Mouse (Mus musculus) testis, postnatal 10 days (tissue): ENCODE data around the gene Galnt14.

Source experiments
- DNase-seq: peaks from one replicate; pipeline ENCODE4 v3.0.0; 2021; ENCODE audit warnings: low spot score

The Galnt14 gene

DNA sequence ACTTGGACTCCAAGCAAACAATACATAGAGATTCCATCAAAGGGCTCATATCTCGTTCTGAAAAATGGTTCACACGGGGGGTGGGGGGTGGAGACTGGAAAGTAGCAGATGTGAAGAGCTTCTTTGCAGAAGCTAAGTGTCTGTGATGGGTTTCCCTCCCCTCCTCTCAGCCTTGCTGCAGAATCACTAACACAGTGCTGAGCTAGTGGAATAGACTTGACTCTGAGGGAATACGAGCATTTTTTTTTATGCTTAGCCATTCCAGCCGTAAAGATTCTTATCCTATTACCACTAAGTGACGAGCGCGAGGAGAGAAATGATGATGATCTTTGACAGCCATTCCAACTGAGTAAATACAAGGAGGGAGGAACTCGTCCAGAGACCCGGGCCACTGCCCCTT lies 142.0 kb downstream of the Galnt14 start:
- no peak for DNase-seq

DNA sequence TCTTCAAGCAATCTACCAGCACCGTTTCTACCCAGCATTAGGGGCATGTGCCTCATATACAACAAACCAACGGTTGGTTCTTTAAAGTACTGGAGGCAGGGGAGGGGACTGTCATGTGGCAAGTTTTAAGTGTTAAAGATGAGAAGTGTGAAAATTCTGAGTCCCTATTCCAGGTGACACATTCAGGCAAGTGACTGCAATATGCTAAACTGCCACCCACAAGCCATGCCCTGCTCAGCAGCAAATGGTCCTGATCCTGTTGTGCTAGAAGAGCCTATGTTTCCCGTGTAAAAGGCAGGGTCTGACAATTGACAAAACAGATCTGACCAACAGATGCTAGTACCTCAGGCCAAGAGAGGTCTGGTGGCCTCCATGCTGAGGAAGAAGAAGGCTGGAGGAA lies 149.1 kb downstream of the Galnt14 start:
- DNase-seq, result no peak

DNA sequence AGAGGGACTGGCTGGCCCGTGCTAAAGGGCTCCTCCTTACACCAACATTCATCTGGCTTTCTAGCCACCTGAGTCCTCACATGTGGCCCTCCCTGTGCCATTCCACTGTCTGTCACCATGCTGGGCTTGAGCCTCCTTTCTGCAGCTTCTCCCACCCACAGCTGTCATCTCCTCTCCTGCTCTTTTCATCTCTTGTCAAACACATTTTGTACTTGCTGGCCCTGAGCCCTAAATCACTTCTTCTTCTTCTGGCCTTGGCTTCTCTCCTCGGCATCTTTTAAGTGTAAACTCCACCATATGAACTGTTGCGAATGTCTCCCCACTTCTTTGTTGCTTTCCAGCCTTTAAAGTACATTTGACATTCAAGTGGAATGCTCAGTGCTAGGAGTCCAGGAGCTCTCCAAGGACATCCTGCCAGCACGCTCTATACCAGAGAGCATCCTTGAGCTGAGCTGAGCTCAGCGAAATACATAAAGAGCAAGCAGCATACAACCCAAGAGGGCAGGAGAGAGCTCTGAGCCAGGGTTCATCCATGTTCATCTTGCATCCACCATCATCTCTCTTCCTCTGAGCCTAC lies 150.0 kb downstream of the Galnt14 start:
- no peak for DNase-seq

DNA sequence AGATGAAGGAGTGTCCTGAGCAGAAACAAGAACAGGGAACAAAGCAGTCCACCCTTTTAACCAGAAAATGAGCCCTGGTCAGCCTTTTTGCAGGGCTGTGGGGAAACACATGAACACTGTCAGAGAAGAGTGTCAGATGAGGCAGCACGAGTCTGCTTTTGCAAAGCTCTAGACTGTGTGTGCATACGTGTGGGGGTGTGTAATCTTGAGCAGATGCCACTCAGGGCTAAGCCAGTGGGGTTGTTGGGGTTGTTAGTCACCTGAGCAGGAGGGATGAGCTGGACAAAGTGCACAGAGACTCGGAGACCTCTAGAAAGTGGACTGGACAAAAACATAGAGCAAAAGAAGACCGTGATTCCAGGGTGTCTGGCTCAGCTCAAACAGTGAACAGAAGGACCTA lies 150.8 kb downstream of the Galnt14 start:
- DNase-seq, result no peak

DNA sequence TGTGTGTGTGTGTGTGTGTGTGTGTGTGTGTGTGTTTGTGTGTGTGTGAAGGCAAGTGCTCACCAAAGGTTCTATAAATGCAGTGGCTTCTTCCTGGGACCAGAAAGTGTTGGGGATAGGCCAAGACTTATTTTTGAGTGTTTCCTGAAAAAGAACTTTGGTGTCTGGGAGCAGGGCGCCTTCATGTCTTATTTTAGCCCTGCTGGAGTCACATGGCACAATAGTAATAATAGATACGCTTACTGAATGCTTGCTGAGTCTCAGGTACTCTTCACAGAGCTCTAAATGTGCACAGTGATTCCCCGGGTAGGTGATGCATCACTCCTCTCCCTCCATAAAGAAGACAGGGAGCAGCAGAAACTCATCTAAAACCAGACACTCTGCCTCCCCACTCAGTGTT lies 153.2 kb downstream of the Galnt14 start:
- DNase-seq, result no peak

DNA sequence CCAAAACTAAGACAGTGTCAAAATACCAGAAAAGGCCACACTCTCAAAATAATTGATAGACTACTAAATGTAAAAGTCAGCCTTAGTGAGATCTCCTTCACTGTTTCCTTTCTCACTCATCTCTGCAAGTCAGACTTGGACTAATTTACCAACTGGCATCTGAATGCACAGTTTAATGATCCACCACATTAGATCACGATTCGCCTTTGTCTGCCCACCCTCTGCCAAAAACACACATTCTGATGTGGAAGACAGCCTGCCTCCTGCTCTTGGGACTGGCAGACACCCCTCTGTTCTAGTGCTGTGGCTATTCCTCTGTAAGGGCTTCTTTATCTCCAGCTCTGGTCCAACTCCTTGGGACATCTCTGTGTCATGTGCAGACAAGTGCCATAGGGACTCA lies 153.8 kb downstream of the Galnt14 start:
- DNase-seq, result no peak

DNA sequence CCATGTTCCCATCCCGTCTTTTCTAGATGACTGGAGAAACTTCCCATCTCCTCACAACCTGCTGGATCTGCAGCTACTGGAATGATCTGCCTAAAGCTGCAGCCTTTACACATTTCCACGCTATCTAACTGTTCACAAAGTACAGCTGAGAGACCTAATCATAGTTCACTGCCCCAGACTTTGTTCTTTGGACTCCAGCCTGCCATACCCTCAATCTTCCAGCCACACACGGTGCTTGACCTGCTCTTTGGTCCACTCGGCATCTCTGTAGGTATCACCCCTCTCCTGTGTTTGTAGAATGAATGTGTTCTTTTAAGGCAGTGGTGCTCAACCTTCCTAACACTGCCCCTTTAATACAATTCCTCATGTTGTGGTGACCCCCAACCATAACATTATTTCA lies 155.6 kb downstream of the Galnt14 start:
- no peak for DNase-seq

DNA sequence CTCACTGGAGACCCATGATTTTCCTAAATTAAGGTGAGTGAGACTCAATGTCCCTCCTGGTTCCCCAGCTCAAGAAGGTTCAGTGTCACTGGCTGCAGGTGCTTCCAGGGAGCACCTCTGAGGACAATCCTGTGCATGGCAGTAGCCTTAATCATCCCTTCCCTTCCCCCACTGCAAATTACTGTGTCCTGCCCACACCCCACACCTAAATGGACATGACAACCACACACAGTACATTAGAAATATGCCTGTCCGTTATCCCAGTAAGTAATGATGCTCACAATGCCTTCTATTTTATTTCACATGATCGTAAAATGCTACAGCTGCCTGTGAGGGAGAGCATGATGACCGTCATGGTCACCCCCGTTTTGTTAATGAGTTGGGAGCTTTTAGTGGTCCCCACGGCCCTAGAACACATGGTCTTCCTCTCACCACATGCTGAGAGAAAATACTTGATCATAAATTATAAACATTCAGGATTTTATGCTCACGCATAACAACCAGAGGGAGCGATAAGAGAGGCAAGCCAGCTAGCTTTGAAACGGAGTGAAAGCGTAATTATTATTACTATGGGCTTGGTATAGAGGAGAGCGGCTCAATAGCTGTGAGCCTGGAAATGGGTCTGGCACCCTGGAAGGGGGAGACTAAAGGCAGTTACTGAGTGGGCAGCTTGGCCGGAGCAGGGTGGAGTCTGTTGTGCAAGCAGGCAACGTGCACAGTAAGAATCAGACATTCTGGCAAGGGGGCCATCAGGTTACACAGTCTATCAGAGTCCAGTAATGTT lies 161.3 kb downstream of the Galnt14 start:
- no peak for DNase-seq

DNA sequence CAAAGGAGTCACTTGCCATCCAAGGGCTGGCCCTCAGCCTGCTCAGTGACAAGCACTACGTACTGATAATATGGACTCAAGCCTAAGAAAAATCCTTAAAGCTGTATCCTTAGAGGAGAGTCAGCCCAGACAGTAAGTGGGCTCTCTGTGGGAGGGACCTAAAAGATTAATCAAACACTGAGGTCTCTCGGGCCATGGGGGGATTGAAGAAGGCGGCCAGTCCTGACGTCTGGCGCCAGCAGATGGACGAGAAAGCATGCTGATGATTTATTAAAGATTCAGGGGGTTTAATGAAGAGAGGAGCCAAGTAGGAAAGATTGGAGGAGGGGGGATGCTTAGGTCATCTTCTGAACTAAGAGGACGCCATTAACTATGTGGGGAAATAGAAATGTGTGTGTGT lies 162.1 kb downstream of the Galnt14 start:
- DNase-seq, result no peak

DNA sequence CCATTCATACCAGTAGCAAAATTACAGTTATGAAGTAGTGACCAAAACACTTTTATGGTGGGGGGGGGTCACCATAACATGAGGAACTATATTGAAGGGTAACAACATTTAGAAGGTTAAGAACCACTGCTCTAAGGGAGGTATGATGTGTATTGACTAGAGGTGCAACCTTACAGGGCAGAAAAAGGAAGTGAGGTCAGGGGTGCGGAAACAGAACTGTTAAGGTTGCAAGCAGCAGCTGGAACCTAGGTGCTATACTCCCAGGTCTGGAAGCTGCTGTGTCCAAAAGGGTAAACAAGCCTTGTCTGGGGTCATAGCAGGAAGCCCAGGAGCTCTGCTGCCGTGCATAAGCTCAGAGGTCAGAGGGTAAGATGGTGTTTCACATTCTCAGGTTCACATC lies 162.8 kb downstream of the Galnt14 start:
- DNase-seq, result no peak

DNA sequence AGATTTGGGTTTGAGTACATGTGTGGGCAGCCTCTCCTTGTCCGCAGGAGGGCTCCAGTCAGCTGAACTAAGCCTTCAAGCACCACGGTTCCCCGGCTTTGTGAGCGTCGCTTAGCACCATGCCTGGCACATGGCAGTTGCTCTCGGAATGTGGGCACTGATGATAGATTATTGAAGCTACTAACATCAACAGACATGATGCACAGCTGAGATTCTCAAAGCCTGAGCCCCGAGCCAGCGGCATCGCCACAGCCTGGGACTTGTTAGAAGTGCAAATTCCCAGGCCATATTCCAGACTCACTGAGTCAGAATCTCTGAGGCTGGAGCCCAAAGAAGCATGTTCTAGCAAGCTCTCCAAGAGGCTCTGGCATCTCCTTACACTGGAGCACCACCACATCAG lies 168.3 kb downstream of the Galnt14 start:
- DNase-seq, result no peak

DNA sequence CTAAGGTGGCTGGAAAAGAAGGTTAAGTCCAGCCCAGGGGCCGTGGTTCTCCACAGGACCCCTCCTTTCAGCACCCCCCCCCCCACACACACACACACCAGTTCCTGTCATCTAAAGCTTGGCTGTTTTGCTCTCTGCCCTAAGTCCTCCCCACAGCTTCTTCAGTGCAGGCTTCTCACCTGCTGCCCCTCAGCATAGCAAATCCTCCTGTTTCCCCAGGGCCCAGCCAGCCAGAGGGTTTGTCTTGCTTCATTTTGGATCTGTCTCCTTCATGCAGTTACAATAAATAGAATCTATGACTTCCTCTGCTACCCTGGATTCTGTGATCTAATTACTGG lies 169.1 kb downstream of the Galnt14 start:
- no peak for DNase-seq

DNA sequence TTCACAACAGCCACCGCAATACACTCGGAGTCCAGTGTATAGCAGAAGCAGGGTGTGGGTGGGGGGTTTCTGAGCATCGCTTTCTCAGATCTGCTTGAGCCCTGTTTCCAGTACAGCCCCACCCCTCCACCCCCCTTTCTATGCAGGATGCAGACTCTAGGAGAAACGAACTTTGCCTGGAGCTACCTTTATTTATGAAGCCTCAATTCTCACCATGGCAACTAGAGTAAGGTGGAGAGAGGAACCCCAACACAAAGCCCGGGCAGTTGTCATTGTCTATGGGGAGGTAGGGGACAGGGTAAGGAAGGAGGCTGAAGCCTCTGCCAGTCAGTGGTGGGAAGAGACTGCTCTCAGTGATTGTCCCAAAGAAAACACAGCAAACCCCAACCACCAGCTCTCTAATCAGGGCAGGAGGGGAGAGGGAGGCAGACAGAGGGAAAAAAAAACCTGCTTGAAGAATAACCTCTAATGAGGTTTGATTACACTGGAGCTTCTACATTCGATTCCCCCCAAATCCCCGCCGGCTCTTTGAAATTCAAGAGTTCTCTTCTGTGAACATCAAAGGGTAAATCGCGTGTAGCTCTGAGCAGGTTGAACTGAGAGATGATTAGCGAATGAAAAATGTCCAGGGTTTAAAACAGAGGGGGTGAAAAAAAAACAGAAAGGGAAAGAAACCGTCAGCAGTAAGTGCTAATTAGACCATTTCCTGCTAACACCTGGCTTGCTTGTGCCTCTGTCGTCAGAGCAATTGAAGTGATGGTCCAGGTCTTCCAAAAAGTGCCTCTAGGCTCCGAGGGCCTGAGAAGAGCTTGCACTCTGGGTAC lies 169.6 kb downstream of the Galnt14 start:
- no peak for DNase-seq

DNA sequence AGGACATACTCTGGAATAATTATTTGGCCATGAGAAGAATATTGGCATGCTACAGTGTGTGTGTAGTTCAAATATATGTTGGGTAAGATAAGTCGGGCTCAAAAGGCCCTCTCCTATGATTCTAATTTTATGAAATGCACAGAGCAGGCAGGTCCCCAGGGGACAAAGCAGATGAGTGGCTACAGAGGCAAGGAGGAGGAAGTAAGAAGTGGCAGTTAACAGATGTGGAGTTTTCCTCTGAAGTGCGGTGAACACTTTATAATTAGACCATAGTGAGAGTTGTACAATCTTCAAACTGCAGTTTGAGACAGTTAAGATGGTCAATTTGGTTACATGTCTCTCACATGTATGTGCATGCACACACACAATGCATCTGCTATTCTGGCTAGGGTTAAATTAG lies 178.4 kb downstream of the Galnt14 start:
- no peak for DNase-seq

DNA sequence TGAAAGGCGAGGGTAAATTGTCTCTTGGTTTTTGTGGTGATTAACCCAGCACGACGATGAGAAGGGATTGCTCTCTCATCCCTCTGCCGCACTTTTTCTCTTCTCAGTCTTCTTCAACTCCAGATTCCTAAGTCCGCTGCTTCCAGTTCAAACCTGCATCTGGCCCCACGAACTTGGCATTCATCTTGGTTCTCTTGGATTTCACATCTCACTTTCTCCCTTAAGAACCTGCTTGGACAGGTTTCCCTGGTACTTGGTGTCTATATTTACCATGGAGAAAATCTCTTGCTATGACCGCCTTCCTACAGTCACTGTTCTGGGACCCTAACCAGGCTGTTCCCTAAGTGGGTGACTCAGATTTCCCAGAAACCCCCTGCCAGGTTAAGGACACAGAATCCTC lies 188.1 kb downstream of the Galnt14 start:
- no peak for DNase-seq

DNA sequence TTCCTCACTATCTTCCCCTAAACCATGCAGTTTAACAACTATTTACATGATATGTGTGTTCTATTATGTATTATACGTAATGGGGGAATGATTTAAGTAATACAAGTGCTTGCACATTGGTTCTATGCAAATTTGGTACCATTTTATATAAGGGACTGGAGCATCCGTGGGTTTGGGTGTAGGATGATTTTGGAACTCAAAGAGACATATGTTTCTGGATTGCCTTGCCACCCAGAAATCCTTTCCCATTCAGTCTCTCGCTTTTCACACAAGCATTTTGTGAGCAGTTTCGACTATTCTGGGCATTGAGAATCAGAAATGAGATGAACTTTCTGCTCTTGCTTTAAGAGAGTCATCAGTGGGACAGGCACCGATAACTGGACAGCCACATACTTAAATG lies 190.9 kb downstream of the Galnt14 start:
- no peak for DNase-seq

DNA sequence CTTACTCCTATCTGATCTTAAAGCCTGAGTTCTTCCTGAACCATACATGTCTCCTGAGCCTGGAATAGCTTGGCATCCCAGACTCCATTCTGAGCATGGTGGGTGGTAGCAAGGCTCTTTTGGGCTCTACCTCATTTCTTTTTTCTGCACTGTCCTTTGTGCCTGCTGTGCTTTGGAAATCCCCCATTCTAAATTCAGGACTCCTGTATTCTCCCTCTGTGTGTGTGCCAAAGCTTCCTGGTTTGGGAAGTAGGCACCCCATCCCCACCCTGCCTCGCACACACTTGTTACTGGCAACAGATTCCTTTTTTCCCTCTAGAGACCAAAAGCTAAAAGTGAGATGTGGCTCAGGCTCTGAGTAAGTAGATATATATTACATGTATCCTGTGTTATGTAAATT lies 191.9 kb downstream of the Galnt14 start:
- DNase-seq, result no peak

DNA sequence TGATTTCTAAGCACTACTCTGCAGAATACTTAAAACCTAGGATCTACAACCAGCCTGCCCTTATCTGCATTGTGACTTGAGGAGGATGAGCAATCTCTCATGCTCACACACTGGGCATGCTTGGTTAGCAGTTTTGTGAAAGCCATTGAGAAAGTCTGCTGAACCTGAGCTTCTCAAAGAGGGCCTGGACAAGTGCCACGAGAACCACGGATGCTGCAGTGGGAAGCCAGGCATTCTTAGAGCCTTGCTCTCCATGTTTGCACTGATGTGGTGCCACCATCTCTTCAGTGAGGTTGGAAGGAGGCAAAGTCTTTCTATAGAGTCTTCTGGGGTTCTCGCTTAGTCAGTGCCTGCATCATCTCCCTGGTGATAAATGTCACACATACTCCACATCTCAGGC lies 194.7 kb downstream of the Galnt14 start:
- no peak for DNase-seq

DNA sequence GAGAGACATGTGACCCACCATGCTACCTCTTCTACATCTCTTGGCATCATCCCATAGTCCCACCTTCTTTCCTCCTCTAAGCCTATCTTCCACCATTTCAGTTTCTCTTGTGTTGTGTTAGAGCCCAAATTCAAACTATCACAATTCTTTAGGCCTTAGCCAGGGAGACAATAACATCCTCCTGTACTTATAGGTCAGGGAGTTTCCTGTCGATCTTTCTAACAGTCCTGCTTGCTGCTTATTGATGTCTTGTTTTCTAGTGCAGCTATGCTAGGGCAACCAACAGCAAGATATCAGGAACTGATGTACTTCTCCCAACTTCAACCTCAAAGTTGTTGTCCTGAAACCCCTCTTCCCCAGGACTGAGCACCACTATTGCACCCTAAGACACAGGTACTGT lies 195.4 kb downstream of the Galnt14 start:
- no peak for DNase-seq

DNA sequence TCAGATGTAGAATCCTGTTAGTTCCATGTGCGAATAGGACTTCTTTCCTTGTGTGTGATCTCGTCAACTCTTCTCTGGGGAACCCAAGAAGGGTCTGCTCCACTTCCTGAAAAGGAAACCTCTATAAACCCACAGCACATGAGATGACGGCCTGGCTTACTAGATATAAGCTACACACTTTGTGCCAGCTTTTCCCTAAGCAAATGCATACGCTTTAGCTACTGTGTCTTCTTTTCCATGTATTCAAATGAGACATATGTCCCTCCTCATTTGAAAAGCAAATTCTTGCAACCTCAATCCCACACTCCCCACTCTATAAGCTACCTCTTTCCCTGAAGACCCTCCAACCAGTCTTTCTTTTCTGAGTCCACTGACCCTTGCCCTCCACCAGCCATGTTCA lies 196.0 kb downstream of the Galnt14 start:
- no peak for DNase-seq

DNA sequence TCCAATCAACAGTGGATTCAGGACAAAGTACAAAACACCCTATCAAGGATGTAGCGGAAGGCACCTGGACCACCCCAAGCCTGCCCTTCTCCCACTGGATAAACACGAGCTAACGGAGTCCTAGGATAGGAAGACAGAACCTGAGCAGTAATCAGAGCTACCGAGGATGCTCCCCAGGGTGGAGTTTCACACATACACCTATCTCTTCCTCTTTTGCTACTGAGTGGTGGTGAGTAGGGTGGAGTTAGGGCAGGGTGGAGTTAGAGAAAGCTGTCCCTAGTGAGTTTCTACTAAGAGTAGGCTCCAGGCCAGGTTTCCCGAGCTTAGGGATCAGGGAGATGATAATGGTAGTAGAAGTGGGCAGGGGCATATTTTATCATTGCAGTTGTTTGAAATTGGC lies 197.4 kb downstream of the Galnt14 start:
- DNase-seq, result no peak

DNA sequence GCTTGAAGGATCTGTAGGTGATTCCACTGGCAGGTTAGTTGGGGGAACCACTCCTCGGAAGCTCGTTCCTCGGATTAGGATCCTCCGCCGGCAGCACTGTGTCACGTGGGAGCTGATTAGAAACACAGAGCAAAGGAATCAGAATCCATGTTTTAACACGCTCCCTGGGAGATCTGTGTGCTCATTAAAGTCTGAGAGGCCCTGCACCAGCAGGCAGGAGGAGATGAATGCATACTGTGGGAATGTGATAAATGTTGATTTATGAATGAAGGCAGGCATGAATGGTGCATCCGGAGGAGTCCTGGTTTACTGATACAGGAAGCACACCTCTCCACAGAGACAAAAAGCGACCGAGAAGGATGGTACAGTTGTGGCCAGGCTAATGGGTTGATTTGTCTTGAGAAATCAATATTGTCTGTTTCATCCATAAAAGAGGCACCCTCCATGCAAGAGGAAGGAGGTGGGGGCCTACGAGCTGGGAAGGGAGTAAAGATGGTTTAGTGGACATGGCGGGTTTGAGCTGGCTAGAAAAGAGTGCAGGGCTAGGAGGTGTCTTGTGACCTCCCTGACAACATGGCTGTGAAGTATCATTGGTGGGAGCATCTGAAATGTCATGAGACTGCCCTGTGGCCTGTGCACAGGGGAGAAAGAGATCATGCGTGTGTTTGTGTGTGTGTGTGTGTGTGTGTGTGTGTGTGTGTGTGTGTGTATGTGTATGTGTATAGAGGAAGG lies 202.3 kb downstream of the Galnt14 start:
- no peak for DNase-seq

DNA sequence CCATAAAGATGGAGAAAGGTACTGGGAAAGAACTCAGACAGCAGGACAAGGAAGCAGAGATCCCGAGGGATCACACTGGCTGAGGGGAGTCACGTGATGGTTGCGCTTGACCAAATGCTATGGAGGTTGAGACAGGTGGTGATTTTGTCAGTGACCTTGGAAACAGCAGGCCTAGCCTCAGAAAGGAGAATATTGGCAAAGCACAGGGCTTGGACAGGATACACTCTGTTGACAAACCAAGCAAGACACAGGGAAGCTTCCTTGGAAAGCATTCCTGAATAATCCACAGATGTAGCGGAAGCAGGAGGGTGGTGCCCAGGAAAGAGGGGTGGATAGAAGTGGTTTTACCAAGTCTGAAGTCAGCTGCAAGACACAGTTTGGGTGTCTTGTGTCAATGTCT lies 206.1 kb downstream of the Galnt14 start:
- DNase-seq, result no peak
